Mouse (Mus musculus): ENCODE data around the gene March4.

- TF ChIP-seq EP300 (optimal IDR thresholded peaks at IDR 0.05), result no peak
- no peak for TF ChIP-seq CTCF (IDR thresholded peaks at IDR 0.05; ENCODE audit: low read depth)
Measured at GRCm38 (mm10) chr1:72533439-72533838, 3.3 kb downstream of the March4 start.
